Mouse (Mus musculus) frontal cortex, postnatal 10 days (tissue): ENCODE measurements around the gene Zfp451.

ENCODE experiments used
- DNase-seq, 2 experiments: peaks; one replicate each; pipeline ENCODE4 v3.0.0; 2022; ENCODE audit warnings: low spot score in 2 of 2, mixed read lengths in 1 of 2

The Zfp451 gene

GRCm38 (mm10) chr1:33717636-33718035 lies 96.8 kb downstream of the Zfp451 start:
- no peak for DNase-seq

- DNase-seq: no peak
Observed at GRCm38 (mm10) chr1:33714796-33715195, 99.6 kb downstream of the Zfp451 start.

- no peak for DNase-seq
Observed at GRCm38 (mm10) chr1:33712026-33712425, 102.4 kb downstream of the Zfp451 start.
